Mouse (Mus musculus): ENCODE results near the gene Zfp385c.

Gene Zfp385c

DNA sequence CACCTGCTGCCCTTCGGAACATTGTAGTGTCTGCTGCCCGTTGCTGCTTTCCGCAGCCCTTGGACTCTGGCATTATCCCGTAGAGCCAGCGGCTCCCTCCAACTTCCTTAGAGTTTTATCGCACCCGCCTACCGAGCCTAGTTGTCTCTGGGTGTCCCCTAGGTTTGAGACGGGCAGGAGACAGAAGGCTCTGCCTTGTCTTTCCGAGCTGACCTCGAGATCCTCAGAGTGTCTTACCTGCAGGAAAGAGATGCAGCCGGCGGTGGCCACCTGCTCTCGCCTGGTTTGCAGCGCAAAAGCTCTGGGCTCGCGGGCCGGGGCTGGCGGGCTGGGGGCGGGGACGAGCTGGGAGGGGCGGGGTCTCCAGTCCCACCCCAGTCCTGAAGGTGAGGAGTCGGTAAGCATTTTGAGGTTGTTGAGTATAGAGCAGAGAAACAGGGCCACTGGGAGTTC, at the start of gene Zfp385c:
TSS of gene Zfp385c (minus strand) at position 292 of the 453 bp plus-strand sequence.
- DNase-seq (ENCODE audit: low spot score) = no peak

DNA sequence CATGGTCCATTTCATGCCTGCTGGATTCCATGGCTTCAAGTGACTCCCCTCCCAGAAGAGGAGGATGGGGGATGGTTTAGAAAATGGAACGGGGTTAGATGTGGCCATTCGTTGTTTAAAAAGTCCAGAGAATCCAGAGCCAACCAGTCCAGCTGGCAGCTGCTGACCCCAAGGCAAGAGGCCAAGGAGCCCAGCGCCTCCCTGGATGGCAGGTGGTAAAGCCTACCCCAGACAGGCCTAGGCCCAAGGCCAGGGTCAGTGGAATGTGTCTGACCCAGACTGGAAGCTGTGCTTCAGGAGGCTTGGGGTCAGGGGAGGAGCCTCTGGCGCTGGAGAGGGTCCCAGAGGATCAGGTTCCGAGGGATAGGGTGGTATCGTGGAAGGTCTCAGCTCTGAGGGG, 49.1 kb upstream of the Zfp385c start:
- DNase-seq (ENCODE audit: low spot score) = no peak

- DNase-seq (ENCODE audit: low spot score) = no peak
Observed at GRCm38 (mm10) chr11:100738749-100739148, 46.5 kb upstream of the Zfp385c start.

GRCm38 (mm10) chr11:100738066-100738604, 45.9 kb upstream of the Zfp385c start, which contains the start of gene Rab5c:
Gene Rab5c (minus strand): TSS chr11:100738215.
- DNase-seq (ENCODE audit: low spot score) = peak; percentile 99

DNA sequence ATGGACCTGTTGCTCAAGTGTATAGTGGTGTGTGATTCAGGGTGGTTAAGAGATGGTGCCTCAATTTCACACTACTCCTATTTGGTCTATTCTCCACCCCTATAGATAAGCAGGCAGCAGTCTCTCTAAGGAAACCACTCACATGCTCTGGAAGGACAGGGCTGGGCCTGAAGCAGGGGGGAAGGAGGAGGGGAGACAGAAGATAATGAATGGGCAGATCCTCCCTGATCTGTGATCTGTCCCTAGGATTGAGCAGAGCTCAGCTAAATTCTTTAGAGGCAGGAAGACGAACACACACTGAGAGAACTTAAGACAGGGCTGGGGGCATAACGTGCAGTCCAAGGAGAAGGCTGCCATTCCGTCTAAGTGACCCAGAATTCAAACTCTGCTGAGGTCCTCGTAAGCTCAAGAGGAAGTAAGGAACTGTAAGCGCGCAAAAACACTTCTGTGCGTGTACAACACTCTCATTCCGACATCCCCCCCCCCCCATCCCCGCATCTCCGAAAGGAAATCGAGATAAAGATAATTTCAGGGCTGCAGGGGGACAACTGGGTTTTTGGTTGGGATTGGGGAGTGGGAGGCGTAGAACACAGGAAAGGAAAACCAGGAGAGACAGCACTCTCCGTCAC, 45.0 kb upstream of the Zfp385c start:
- DNase-seq (ENCODE audit: low spot score) = no peak

DNA sequence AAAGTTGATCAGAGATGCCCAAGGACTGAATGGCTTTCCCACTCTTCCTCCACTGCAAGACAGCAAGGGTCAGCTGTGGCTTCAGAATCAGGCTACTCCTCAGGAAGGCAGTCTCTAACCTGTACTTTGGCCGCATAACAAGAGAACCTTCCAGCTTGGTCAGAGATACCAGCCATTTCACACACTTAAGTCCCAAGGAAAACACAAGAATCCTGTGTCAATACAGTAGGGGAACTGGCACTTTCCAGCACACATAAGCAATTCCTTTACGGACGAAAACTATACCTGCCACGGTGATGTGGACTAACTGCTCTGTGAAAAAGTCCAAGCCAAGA, 44.5 kb upstream of the Zfp385c start:
- DNase-seq (ENCODE audit: low spot score) = no peak

DNA sequence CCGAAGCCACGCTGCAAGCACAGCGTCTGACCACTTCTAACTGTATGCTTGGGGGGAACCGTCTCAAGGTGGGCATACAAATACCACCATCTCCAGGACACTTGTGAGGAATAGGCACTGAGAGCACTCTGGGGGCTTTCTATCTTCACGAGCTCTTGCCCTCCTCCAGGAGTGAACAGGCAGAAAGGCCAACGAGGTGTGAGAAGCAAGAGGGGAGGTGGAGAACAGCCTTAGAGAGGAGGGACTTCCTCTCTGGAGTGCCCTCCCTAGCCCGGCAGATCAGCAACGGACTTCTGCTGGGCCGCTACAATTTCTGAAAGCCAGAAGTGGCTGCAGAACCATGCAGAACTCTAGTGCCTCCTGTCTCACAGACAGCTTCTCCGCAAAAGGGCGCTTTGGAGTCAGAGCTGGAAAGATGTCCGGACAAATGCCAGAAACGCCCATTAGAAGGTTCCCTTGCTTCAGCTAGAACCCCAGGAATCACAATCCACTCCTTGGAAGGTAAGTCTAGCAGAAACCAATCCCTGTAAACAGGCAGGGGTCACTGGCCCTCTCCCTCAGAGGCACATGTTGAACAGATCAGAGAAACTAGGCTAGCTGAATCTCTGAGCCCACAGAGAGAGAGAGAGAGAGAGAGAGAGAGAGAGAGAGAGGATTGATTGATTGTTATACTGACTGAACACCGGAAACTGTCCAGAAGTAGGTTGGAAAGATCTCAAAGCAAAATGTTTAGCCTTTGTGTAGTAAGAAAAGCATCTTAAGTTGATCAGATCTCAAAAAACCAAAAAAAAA, 43.9 kb upstream of the Zfp385c start:
- no peak for DNase-seq (ENCODE audit: low spot score)

GRCm38 (mm10) chr11:100735134-100735865, 43.0 kb upstream of the Zfp385c start:
- DNase-seq (ENCODE audit: low spot score) = no peak

DNA sequence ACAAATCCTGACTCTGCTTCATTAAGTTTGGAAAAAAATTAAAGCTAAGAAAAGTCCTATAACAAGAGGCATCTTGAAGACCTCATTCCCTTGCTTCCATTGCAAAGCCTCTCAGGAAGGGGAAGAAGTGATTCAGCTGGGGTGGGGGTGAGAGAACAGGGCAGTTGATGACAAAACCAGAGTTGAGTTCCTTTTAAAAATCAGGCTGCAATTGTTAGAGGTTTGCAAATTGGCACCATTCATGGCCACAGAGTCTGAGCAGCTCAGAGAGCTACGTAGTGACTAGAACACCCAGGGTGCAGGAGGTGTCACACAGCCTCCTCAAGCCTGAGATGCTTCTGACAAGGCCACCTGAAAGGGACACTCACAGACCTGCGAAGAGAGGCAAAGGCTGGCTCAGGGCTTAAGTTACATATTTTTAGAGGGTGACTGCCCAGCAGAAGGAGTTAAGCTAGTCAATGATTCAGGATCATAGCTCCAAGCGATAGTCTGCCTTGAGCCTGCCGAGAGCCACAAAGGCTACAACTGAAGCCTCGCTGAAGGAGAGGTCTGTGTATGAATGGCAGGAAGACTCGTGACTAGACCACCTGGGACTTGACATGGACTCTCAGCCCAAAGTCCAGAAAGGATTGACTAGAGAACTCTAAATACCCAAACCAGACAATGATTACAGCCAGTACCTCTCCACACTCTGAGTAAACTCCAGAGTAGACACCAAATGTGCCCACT, 38.4 kb upstream of the Zfp385c start:
- no peak for DNase-seq (ENCODE audit: low spot score)

- no peak for DNase-seq (ENCODE audit: low spot score)
Observed at GRCm38 (mm10) chr11:100729976-100730375, 37.7 kb upstream of the Zfp385c start.

DNA sequence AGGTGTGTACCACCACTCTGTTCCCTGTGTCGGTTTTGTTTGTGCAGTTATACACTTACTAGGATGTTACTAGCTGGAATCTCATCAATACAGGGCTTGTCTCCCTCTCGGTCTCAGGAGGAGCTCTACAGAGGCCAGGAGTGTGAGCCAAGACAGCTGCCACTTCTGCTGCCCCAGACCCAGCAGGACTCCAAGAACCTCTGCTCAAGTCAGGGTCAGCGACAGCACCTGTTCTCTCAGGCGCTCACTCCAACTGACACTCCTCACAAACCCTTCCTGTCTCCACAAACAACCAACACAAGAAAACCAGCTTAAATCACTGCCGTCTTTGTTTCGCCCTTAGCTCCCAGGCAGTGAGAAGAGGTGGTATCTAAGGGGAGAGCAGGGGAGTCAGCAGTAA, 36.3 kb upstream of the Zfp385c start:
- DNase-seq (ENCODE audit: low spot score) = no peak

DNA sequence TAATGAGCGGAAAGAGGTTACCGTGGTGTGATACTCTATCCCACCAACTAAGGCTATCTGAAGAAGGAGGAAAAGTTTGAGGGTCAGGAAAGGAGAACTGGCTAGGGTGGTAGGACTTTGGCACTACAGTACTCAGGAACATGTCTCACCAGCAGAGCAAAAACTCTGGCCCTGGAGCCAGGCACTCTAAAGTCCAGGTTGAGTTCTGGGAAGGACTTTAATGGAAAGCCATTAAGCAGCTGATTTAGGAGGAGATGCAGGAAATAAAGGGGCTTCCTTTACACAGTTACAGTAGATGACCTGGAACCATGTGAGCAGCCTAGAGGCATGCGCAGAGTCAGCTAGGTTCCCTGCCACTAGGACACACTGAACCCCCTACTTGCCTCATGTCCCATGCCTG, 34.9 kb upstream of the Zfp385c start:
- no peak for DNase-seq (ENCODE audit: low spot score)

DNA sequence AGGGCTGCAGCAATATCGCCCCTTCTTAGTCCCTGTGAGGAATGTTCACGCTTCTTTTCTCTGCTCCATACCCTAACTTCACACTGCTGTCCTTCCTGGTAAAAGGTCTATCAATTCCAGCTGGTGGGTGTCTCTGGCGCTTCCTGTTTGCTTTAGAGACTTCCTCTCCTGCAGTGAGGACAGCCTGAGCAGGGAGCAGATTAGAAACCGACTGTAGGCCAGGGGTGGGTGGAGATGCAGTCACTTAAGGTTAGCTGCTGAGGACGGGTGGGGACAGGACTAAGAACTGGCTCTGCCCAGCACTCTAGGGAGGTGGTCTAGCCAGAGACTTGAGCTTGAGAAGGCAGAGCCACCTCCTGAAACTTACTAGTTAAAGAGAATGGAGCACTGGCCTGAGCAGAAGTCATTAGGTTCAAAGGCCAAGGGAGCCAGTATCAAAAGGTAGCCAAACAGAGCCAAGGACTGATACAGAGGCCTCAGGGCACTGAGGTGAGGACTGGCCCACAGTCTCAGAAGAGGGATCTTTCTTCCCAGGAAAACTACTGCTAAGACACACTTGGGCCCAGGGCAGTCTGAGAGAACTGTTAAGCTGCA, 32.8 kb upstream of the Zfp385c start:
- no peak for DNase-seq (ENCODE audit: low spot score)

DNA sequence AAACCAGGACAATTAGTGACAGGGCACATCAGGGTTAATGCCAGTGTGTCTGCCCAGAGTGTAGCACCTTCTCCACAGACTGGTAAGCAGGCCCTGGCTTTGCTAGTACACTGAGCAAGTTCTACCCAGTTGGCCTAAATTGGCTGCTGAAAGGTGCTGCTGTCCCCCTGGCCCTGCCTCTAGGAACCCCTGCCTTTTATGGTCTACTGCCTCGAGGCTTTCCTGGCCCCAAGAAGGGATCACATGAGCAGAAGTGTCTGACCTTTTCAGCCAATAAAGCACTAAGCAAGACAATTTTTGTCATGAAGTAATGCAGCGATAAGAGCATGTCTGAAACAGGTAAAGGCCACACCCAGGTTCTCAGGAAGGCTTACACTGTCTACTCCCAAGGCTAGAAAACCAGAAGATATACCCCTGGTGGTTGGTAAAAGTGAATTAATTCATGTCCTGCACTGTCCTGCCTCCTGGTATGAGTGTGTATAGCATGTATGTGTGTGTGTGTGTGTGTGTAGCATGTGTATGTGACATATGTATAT, 30.3 kb upstream of the Zfp385c start:
- no peak for DNase-seq (ENCODE audit: low spot score)

- no peak for DNase-seq (ENCODE audit: low spot score)
Observed at GRCm38 (mm10) chr11:100721776-100722492, 29.7 kb upstream of the Zfp385c start.

GRCm38 (mm10) chr11:100721254-100721653, 29.0 kb upstream of the Zfp385c start:
- no peak for DNase-seq (ENCODE audit: low spot score)

DNA sequence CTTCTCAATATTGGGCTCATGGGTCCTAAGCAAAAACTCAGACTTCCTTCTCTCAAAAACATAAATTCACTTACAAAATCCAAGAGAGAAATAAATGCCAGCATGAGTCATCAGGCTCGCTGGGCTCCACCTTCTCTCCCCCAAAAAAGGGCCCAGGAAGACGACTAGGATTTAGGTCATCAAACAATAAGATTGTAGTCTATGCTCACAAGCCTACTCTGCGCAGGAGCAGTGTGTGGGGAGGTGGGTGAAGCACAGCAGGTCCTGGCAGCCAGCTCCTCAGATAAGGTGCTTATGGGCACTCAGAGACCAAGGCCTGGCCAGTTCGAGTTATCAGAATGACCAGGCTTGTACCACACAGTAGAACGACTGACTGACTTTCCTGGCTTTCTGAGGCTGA, 28.1 kb upstream of the Zfp385c start:
- DNase-seq (ENCODE audit: low spot score) = no peak

DNA sequence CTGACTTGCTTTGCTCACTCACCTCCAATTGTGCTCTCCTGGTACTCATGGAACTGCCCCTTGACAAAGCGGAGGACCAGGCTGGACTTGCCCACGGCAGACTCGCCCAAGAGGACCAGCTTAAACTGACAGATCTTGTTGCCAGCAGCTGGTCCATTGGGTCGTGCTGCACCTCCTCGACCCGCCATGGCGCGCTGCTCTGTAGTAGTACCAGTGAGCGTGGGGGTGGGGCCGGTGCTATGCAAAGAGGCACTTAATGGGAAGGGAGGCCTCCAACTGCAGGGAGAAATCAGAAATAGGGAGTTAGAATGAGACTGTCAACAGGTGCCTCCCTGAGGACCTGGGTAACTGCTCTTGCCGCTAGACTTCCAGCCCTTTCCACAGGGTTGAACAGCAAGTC, 27.6 kb upstream of the Zfp385c start:
- no peak for DNase-seq (ENCODE audit: low spot score)

- no peak for DNase-seq (ENCODE audit: low spot score)
Observed at GRCm38 (mm10) chr11:100719312-100719711, 27.1 kb upstream of the Zfp385c start.

- no peak for DNase-seq (ENCODE audit: low spot score)
Observed at GRCm38 (mm10) chr11:100718866-100719265, 26.6 kb upstream of the Zfp385c start.

GRCm38 (mm10) chr11:100718462-100718861, 26.2 kb upstream of the Zfp385c start:
- no peak for DNase-seq (ENCODE audit: low spot score)
